Mouse (Mus musculus): Measurements from ENCODE around the gene Slc27a4. TPM values are rescaled to one million over a fixed set of nuclear protein-coding genes. Genes with fewer than 3 reads are reported as not detected.

Gene Slc27a4
- polyA plus RNA-seq (2017; shearing (Covaris generic)): 3.7 TPM

DNA sequence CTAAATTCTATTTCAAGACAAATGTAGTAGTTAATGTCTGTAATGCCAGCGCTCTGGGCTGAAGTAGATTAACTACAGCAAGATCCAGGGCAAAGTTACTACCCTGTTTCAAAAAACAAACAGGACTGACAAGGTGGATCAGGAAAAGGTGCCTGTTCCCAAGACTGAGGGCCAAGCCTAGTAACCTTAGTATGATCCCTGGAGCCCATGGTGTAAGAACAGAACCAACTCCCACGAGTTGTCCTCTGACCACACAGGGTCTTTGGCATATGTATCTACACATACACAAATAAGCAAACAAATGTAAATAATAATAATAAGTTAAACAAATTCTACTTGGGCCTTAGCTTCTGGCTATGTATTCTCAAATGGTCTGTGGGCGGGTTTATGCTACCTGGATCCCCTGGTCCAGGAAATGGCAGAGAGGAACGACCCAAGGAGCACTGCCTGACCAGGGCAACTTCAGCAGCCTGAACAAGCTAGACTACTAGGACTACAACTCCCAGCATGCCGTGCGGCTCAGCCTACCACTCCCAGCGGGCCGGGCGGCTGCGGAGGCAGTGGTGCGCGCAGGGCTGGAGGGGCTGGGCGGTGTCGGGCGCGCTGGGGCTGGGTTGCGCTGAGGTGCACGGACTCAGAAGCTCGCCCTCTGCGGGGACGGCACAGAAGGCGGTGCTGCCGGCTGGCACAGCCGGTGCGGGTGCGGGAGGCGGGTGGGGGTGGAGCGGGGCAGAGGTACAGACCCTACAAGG is at the start of gene Slc27a4:
Slc27a4 (plus strand) TSS at position 560 of the 752 bp plus-strand sequence.

DNA sequence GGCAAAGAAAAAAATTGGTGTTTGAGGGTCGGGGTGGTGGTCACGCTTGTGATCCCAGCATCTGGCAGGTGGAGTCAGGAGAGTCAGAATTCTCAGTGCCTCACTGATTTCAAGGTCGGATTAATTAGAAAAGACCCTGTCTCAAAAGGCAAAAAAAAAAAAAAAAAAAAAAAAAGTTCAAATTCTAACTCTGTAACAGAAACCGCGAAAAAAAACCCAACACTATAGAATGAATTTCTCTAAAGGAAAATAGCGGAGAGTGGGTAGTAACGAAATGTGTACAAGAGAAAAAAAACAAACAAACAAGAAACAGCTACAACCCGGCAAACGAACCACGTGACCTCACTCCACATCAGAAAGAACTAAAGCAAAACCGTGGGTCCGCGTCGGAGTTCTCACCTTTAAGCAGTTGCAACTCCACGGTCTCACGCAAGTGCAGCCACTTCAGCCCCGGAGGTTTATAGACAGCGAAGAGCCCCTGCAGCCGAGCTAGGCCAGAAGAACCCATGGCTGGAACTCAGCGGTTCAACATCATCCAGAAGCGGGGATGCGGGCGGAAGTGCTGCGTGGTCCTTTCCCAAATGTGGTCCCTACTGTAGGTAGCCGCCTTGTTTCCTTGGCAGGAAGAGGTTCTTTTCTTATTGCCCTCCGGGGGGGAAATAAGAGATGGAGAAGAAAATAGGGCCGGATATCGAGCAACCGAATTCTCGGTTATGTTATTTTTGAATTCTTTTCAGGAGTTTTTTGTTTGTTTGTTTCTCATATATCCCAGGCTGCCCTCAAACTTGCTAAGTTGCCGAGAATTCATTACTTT is 15.1 kb upstream of the Slc27a4 start, which contains the start of gene Coq4:
Coq4 (plus strand) TSS at position 390 of the 814 bp plus-strand sequence.

DNA sequence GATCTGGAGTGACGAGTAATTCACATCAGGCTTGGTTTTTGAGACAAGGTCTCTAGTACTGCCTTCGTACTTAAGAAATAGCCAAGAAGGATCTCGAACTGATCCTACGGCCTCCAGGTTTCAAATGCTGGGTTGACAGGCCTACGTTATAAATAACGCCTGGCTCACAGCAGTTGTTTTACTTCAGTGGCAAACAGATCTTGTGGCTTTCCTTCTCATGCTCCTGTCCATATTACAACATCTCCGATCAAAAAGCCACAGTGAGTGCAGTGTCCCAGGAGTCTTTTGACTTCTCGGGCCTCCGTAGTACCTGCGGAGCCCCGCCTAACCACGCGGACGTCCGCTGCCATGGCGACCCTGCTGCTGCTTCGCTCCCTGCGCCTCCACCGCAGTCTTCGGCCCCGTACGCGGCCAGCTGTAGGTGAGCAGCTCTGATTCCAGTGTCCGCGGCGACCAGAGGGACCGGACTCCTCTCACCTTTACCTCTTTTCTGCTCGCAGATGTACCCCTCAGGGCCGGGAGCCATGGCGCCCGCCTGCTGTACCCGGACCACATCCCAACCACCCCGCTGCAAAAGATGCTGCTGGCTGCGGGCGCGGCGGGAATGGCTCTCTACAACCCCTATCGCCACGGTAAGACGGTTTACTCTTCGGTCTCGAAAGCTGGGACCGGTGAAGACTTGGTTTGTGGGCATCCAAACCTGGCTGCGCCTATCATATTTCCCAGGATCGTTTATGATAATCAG is 14.3 kb upstream of the Slc27a4 start, which contains the start of gene Trub2:
Trub2 (minus strand) TSS at position 566 of the 745 bp plus-strand sequence.

DNA sequence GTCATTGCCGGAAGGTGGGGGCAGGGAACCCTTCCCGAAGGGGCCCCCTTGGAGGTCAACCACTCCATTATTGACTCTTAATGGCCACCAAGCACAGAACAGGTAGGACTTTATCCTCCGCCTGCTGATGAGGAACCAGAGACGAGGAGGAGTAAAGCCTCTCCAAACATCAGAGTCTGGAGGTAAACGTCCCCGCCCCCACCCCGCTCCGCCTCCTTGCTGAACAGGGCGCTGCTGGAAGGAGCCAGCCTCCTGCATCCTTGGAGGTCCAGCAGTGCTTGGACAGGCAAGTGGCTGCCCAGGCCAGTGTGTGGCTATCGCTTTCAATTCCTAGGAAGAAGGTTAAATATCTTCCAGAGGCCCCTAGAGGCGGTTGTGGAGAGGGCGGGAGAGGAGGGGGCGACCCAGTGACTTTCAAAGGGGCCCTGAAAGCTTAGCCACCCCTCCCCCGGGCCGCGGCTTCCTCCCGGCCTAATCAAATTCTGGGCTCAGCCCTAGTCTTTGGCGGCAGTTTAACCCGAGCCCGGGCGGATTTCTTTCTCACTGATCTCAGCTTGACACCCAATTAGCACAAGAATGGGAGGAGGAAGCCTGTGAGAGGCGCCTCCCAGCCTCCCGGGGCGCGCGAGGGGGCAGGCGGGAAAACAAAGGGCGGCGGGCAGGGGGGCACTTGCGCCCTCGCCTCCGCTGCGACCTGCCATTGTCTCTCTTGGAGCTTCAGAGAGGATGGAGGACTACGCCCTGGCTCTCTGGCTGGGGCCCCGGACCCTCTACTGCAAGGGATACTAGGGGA is 17.8 kb downstream of the Slc27a4 start, which contains the start of gene Urm1:
Urm1 (plus strand) TSS at position 51 of the 793 bp plus-strand sequence.

Other genes with a start within 250 kb of the Slc27a4 start
- gene Rapgef1, start 182.9 kb upstream of the Slc27a4 start, polyA plus RNA-seq (2017; shearing (Covaris generic)): 8.0 TPM
- not detected for gene Gm13420, start 50.9 kb upstream of the Slc27a4 start, polyA plus RNA-seq (2017; shearing (Covaris generic))
- 0.61 TPM for gene Gm13547, start 43.3 kb upstream of the Slc27a4 start, polyA plus RNA-seq (2017; shearing (Covaris generic))
- gene Coq4, start 15.1 kb upstream of the Slc27a4 start, polyA plus RNA-seq (2017; shearing (Covaris generic)): 10.7 TPM
- gene Trub2, start 14.1 kb upstream of the Slc27a4 start, polyA plus RNA-seq (2017; shearing (Covaris generic)): 41.5 TPM
- 19.7 TPM for gene Urm1, start 17.4 kb downstream of the Slc27a4 start, polyA plus RNA-seq (2017; shearing (Covaris generic))
- 0.41 TPM for gene Cercam, start 66.5 kb downstream of the Slc27a4 start, polyA plus RNA-seq (2017; shearing (Covaris generic))
- gene Odf2, start 86.6 kb downstream of the Slc27a4 start, polyA plus RNA-seq (2017; shearing (Covaris generic)): 85.8 TPM
- 84.5 TPM for gene Gle1, start 132.8 kb downstream of the Slc27a4 start, polyA plus RNA-seq (2017; shearing (Covaris generic))
- gene Sptan1, start 162.9 kb downstream of the Slc27a4 start, polyA plus RNA-seq (2017; shearing (Covaris generic)): 124 TPM
- gene Wdr34, start 246.2 kb downstream of the Slc27a4 start, polyA plus RNA-seq (2017; shearing (Covaris generic)): 1.7 TPM